Mouse (Mus musculus): ENCODE measurements around the gene Dennd1b. TPM values are rescaled to one million over a fixed set of nuclear protein-coding genes. Genes with fewer than 3 reads are reported as not detected.

Dennd1b gene
- polyA plus RNA-seq, 1 experiment from 2014 or later, result 6.4 TPM

GRCm38 (mm10) chr1:139122626-139123025 lies 159.4 kb downstream of the Dennd1b start:
- no peaks in the 10 kb centered on the region for H3K27me3 ChIP-seq (ENCODE audit: low read depth, poor library complexity, severe bottlenecking)
- H3K27ac ChIP-seq (replicated peaks), result no peak overlapping the region
- H3K9me3 ChIP-seq (replicated peaks), result no peaks in the 10 kb centered on the region
- H3K4me3 ChIP-seq, result no peak overlapping the region
- no peaks in the 10 kb centered on the region for H3K4me1 ChIP-seq
- WGBS, result 97% methylated on average over 8 of the region's 8 CpGs
- DNase-seq (ENCODE audit: low spot score), result no peak
- peaks cover 4% of the 10 kb centered on the region for H3K36me3 ChIP-seq

DNA sequence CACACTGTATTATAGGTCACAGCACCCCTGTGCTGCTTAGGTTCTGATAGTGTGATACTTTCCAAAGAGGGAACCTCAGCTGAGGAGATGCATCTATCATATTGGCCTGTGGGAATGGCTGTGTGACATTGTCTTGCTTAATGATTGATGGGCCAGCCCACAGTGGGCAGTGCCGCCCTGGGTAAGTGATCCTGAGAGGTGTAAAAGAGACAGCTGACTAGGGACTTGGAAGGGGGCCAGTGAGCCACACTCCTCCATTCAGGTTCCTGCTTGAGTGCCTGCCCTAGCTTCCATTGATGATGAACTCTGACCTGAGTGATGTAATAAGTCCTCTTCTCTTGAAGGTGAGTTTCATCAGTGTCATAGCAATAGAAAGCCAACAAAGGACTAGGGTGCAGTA lies 176.4 kb downstream of the Dennd1b start:
- DNase-seq (ENCODE audit: low spot score), result no peak
- WGBS, result 83% methylated on average over 1 of the region's 1 CpGs
- H3K9me3 ChIP-seq (replicated peaks), result no peaks in the 10 kb centered on the region
- no peaks in the 10 kb centered on the region for H3K27me3 ChIP-seq (ENCODE audit: low read depth, poor library complexity, severe bottlenecking)
- no peak overlapping the region for H3K27ac ChIP-seq (replicated peaks)
- no peak overlapping the region for H3K4me3 ChIP-seq
- peaks cover 10% of the 10 kb centered on the region for H3K36me3 ChIP-seq
- no peaks in the 10 kb centered on the region for H3K4me1 ChIP-seq

- no peak overlapping the region for H3K27ac ChIP-seq (replicated peaks)
- WGBS, result 88% methylated on average over 1 of the region's 2 CpGs
- no peaks in the 10 kb centered on the region; the same call in 1 of the 2 replicates for H3K9me3 ChIP-seq (replicated peaks)
- peaks cover 12% of the 10 kb centered on the region for H3K36me3 ChIP-seq
- no peak for DNase-seq (ENCODE audit: low spot score)
- no peak overlapping the region for H3K4me3 ChIP-seq
- no peaks in the 10 kb centered on the region for H3K27me3 ChIP-seq (ENCODE audit: low read depth, poor library complexity, severe bottlenecking)
- H3K4me1 ChIP-seq, result no peaks in the 10 kb centered on the region
These were observed 182.3 kb downstream of the Dennd1b start for GRCm38 (mm10) chr1:139145516-139145915.

DNA sequence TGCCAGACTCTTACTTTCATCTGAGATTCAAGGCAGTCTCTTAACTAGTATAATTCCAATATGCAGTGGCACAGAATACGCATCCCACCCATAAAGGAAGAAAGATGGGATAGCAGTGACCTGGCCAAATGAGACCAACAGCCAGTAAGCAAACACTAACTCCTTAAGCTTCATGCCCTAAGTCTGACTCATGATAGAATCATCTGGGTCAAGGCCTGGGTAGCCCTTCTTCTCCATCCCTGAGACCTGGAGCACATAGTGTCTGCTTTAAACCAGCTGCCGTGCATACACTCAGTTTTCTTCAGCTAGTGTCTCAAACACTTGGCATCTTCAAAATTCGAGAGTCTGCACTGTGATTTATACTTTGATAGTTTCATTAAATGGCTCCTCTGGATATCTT lies 183.1 kb downstream of the Dennd1b start:
- Histone ChIP-seq H3K27me3 (ENCODE audit: low read depth, poor library complexity, severe bottlenecking) (no peaks in the 10 kb centered on the region), H3K4me1 (no peaks in the 10 kb centered on the region), H3K4me3 (no peak overlapping the region), H3K9me3 (replicated peaks) (no peaks in the 10 kb centered on the region; the same call in 1 of the 2 replicates), H3K36me3 (peaks cover 12% of the 10 kb centered on the region), H3K27ac (replicated peaks) (no peak overlapping the region)
- no peak for DNase-seq (ENCODE audit: low spot score)
- WGBS, result 89% methylated on average over 3 of the region's 3 CpGs

- Histone ChIP-seq H3K36me3 (no peaks in the 10 kb centered on the region), H3K27me3 (ENCODE audit: low read depth, poor library complexity, severe bottlenecking) (no peaks in the 10 kb centered on the region), H3K4me3 (no peak overlapping the region), H3K4me1 (peaks cover 14% of the 10 kb centered on the region), H3K27ac (replicated peaks) (no peak overlapping the region), H3K9me3 (replicated peaks) (no peaks in the 10 kb centered on the region; the same call in 1 of the 2 replicates)
- DNase-seq (ENCODE audit: low spot score), result no peak
- 59% methylated on average over 2 of the region's 2 CpGs for WGBS
These were observed 189.8 kb downstream of the Dennd1b start for GRCm38 (mm10) chr1:139153006-139153405.

DNA sequence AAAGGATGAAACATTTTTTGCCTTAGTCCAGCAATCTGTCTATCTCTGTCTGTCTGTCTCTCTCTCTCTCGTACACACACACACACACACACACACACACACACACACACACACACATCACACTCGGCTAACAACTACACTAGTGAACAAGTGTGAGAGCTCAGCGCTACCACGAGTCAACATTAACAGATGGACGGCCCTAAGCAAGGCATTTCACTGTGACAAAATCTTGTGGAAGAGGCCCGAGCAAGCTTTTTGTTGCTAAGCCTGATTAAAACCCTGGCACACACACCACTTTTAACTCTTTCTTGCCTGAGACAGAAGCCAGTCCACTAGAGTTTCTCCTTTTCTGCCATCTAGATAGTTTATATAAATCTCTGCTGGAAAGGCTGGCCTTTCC lies 190.3 kb downstream of the Dennd1b start:
- peak overlapping the region; percentile 38 for H3K27ac ChIP-seq (replicated peaks)
- no peak for DNase-seq (ENCODE audit: low spot score)
- H3K4me3 ChIP-seq, result no peak overlapping the region
- 30% methylated on average over 6 of the region's 6 CpGs for WGBS
- no peaks in the 10 kb centered on the region for H3K27me3 ChIP-seq (ENCODE audit: low read depth, poor library complexity, severe bottlenecking)
- H3K9me3 ChIP-seq (replicated peaks), result no peaks in the 10 kb centered on the region; the same call in 1 of the 2 replicates
- H3K4me1 ChIP-seq, result peaks cover 14% of the 10 kb centered on the region
- H3K36me3 ChIP-seq, result no peaks in the 10 kb centered on the region

DNA sequence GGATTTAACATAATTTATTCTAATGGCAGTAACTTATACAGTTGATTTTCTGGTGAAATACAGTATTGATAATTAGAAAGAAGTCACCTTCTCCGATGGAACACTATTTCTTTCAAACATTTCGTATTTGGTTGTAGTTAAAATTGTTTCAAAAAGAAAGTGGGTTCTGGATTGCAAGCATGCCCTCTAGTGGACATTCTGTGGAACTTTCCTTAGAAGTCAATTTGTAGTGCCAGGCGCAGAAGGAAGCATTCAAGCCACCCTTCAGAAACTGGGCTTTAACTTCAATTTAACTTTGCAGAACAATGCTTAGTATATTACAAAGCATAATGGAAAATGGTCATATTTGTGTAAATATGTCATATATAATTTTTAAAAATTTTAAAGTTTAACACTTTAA lies 193.2 kb downstream of the Dennd1b start:
- Histone ChIP-seq H3K27me3 (ENCODE audit: low read depth, poor library complexity, severe bottlenecking) (no peaks in the 10 kb centered on the region), H3K27ac (replicated peaks) (no peak overlapping the region), H3K9me3 (replicated peaks) (no peaks in the 10 kb centered on the region), H3K4me1 (peaks cover 22% of the 10 kb centered on the region), H3K36me3 (no peaks in the 10 kb centered on the region), H3K4me3 (no peak overlapping the region)
- 34% methylated on average over 3 of the region's 3 CpGs for WGBS
- no peak for DNase-seq (ENCODE audit: low spot score)

GRCm38 (mm10) chr1:139161619-139162018 lies 198.4 kb downstream of the Dennd1b start:
- Histone ChIP-seq H3K27me3 (ENCODE audit: low read depth, poor library complexity, severe bottlenecking) (no peaks in the 10 kb centered on the region), H3K9me3 (replicated peaks) (no peaks in the 10 kb centered on the region), H3K36me3 (no peaks in the 10 kb centered on the region), H3K4me3 (no peak overlapping the region), H3K4me1 (peaks cover 8% of the 10 kb centered on the region; the same call in 1 of the 2 replicates), H3K27ac (replicated peaks) (no peak overlapping the region)
- DNase-seq (ENCODE audit: low spot score), result peak; percentile 21
- WGBS, result 56% methylated on average over 3 of the region's 3 CpGs

- H3K9me3 ChIP-seq (replicated peaks), result no peaks in the 10 kb centered on the region
- no peak overlapping the region for H3K4me3 ChIP-seq
- WGBS, result 39% methylated on average over 5 of the region's 5 CpGs
- H3K27ac ChIP-seq (replicated peaks), result no peak overlapping the region
- peak; percentile 20 for DNase-seq (ENCODE audit: low spot score)
- no peaks in the 10 kb centered on the region for H3K27me3 ChIP-seq (ENCODE audit: low read depth, poor library complexity, severe bottlenecking)
- peaks cover 8% of the 10 kb centered on the region; the same call in 1 of the 2 replicates for H3K4me1 ChIP-seq
- H3K36me3 ChIP-seq, result no peaks in the 10 kb centered on the region
These were observed 199.6 kb downstream of the Dennd1b start for GRCm38 (mm10) chr1:139162814-139163213.

DNA sequence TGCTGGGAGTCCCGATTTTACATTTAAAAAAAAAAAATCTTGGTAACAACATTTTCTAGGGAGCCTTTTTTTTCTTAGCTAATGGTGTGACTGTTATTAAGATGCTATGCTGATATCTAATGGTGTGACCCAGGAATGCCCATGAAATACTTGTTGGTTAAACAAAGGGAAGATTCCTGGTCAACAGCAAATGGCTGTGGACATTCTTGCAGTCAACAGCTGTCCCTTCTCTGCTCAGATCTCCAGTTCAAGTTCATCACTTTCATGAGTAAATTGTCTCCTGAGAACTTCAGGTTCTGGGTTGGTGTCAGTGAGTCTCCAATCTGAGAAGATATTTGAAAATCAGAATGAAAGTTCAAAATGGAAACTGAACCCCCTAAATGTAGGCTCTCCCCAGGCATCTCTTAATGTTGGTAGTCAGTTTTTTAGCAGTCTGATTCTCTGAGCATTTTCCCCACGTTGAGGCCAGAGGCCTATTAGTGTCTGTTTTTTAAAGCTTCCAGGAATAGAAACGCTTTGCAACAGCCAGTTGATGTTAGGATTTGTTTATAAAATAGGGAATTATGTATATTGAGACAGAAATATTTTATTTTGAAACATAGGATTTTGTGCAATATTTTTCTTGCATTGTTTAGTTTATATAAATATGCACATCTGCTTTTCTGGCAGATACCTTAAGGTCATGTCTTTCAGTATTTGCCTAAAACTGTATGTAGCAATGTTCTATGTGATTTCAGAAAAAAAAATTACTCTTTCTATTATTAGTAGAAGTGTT lies 211.0 kb downstream of the Dennd1b start:
- Histone ChIP-seq H3K4me3 (no peak overlapping the region), H3K27ac (replicated peaks) (no peak overlapping the region), H3K4me1 (no peaks in the 10 kb centered on the region), H3K27me3 (ENCODE audit: low read depth, poor library complexity, severe bottlenecking) (no peaks in the 10 kb centered on the region), H3K9me3 (replicated peaks) (no peaks in the 10 kb centered on the region), H3K36me3 (peaks cover 8% of the 10 kb centered on the region)
- no peak for DNase-seq (ENCODE audit: low spot score)
- WGBS, result 91% methylated on average over 3 of the region's 3 CpGs

GRCm38 (mm10) chr1:139179707-139180106 lies 216.5 kb downstream of the Dennd1b start:
- peaks cover 8% of the 10 kb centered on the region; the same call in 1 of the 2 replicates for H3K4me1 ChIP-seq
- no peak overlapping the region for H3K4me3 ChIP-seq
- no peaks in the 10 kb centered on the region for H3K9me3 ChIP-seq (replicated peaks)
- no peak for DNase-seq (ENCODE audit: low spot score)
- no peak overlapping the region for H3K27ac ChIP-seq (replicated peaks)
- no peaks in the 10 kb centered on the region for H3K36me3 ChIP-seq
- no peaks in the 10 kb centered on the region for H3K27me3 ChIP-seq (ENCODE audit: low read depth, poor library complexity, severe bottlenecking)
- 83% methylated on average over 1 of the region's 1 CpGs for WGBS

DNA sequence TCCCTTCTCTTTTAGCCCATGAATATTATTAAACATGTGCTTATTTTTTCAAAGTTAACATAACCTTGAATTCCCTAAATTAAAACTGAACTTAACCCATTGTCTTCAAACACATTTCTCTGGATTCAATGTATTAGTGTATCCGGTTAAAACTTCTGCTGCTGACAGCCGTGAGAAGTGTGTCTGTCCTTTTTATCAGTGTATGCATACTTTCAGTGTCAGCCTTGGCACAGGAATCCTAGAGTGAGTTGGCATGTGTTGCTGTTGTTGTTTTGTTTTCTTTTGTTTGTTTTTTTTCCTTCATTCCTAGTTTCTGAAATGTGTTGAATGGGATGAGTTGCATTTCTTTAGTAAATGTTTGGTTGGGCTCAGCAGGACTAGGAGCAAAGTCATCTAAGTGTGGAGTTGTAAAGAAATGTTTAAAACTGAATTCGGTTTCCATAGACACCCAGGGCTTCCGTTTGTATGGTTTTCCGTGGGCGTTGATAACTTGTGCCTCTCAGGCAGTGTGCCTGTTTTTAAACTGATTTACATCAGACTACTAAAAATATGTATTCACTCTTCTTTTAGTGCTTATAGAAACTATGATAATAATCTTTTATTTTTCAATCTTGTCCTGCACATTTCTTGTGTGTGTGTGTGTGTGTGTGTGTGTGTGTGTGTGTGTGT lies 217.4 kb downstream of the Dennd1b start:
- WGBS, result 78% methylated on average over 6 of the region's 6 CpGs
- Histone ChIP-seq H3K27ac (replicated peaks) (no peak overlapping the region), H3K27me3 (ENCODE audit: low read depth, poor library complexity, severe bottlenecking) (no peaks in the 10 kb centered on the region), H3K4me1 (peaks cover 8% of the 10 kb centered on the region; the same call in 1 of the 2 replicates), H3K36me3 (no peaks in the 10 kb centered on the region), H3K4me3 (no peak overlapping the region), H3K9me3 (replicated peaks) (no peaks in the 10 kb centered on the region)
- DNase-seq (ENCODE audit: low spot score), result no peak

- no peaks in the 10 kb centered on the region for H3K36me3 ChIP-seq
- H3K4me1 ChIP-seq, result peaks cover 15% of the 10 kb centered on the region
- WGBS, result 81% methylated on average over 3 of the region's 3 CpGs
- DNase-seq (ENCODE audit: low spot score), result no peak
- no peak overlapping the region for H3K27ac ChIP-seq (replicated peaks)
- H3K4me3 ChIP-seq, result no peak overlapping the region
- no peaks in the 10 kb centered on the region for H3K27me3 ChIP-seq (ENCODE audit: low read depth, poor library complexity, severe bottlenecking)
- no peaks in the 10 kb centered on the region for H3K9me3 ChIP-seq (replicated peaks)
These were observed 229.4 kb downstream of the Dennd1b start for GRCm38 (mm10) chr1:139192635-139193034.

Data from midbrain, embryonic 10.5 days (tissue).